ENCODE assay signal across 9 mouse cellular contexts in genomic region chr13:73907683-73908412, GRCm38 (mm10). TPM values are rescaled to one million over a fixed set of nuclear protein-coding genes. Genes with fewer than 3 reads are reported as not detected.
DNase-seq lines count a peak whose midpoint lies in the region; ATAC-seq lines count a peak whose summit lies in the region.
"Had no signal": no experiment of that assay in that cellular context is flagged by ENCODE, and none has a peak within 500 bp of the region (broad histone marks: within the 10 kb centered on the region; RNA-seq: fewer than 3 reads in every experiment).

No protein-coding gene starts in this region.

- peaks cover 13% of the 10 kb centered on the region for H3K36me3 ChIP-seq in forebrain, embryonic 13.5 days (ENCODE audit: poor library complexity, severe bottlenecking)
- H3K36me3 ChIP-seq in forebrain, embryonic 11.5 days (ENCODE audit: control insufficient read depth, insufficient read depth, low read length), result no peaks in the 10 kb centered on the region
- no peaks in the 10 kb centered on the region for H3K36me3 ChIP-seq in splenic B cell, adult 2 months (ENCODE audit: control insufficient read depth, insufficient read depth, low read length, poor library complexity, severe bottlenecking)

- H3K4me2 ChIP-seq in forebrain, embryonic 13.5 days, result no peak overlapping the region
- no peak overlapping the region for H3K4me2 ChIP-seq in forebrain, embryonic 11.5 days (ENCODE audit: low read depth, low read length, severe bottlenecking)
- H3K4me2 ChIP-seq: heart, embryonic 15.5 days had no signal

- 67% methylated on average over 2 of the region's 2 CpGs for WGBS in forebrain, embryonic 13.5 days
- 76% methylated on average over 2 of the region's 2 CpGs for whole genome bisulfite sequencing in forebrain, embryonic 11.5 days

- no peak overlapping the region for H3K9ac ChIP-seq in forebrain, embryonic 13.5 days
- no peak overlapping the region for H3K9ac ChIP-seq in forebrain, embryonic 11.5 days (ENCODE audit: low read length)
- H3K9ac ChIP-seq: heart, embryonic 15.5 days had no signal

- H3K9me3 ChIP-seq in forebrain, embryonic 13.5 days (replicated peaks), result no peaks in the 10 kb centered on the region
- H3K9me3 ChIP-seq in forebrain, embryonic 11.5 days (ENCODE audit: control insufficient read depth, low read length), result no peaks in the 10 kb centered on the region
- H3K9me3 ChIP-seq: heart, embryonic 15.5 days had no signal

- DNase-seq in forebrain, embryonic 11.5 days (ENCODE audit: low spot score), result no peak
- DNase-seq in 3T3-L1 (ENCODE audit: low read depth, low spot score), result peak; percentile 70
- DNase-seq in adrenal gland, adult 8-10 months, result peak; percentile 15
- peak; percentile 44 for DNase-seq in forelimb bud, embryonic 11.5 days (ENCODE audit: low read depth, low spot score)
- peak; percentile 14 to 36 for DNase-seq in kidney, adult 8-10 months
- peak; percentile 47 for DNase-seq in lung, postnatal 25 days (ENCODE audit: low spot score)
- peak; percentile 57 for DNase-seq in splenic B cell, adult 2 months (ENCODE audit: low read depth, low spot score)

- no peaks in the 10 kb centered on the region for H3K27me3 ChIP-seq in forebrain, embryonic 13.5 days
- H3K27me3 ChIP-seq in forebrain, embryonic 11.5 days (ENCODE audit: control insufficient read depth, insufficient read depth, low read length), result no peaks in the 10 kb centered on the region
- H3K27me3 ChIP-seq in splenic B cell, adult 2 months (ENCODE audit: control insufficient read depth, insufficient read depth, low read length, poor library complexity, severe bottlenecking), result no peaks in the 10 kb centered on the region
- H3K27me3 ChIP-seq: heart, embryonic 15.5 days had no signal

- no peaks in the 10 kb centered on the region for H3K4me1 ChIP-seq in forebrain, embryonic 13.5 days
- no peaks in the 10 kb centered on the region for H3K4me1 ChIP-seq in forebrain, embryonic 11.5 days (replicated peaks; ENCODE audit: control insufficient read depth, insufficient read depth, low read length)
- H3K4me1 ChIP-seq: heart, embryonic 15.5 days had no signal

- ATAC-seq in forebrain, embryonic 13.5 days, result peak; percentile 80
- no peak for ATAC-seq in forebrain, embryonic 11.5 days (replicated peaks; ENCODE audit: low FRiP score)

- no peak overlapping the region for H3K4me3 ChIP-seq in forebrain, embryonic 13.5 days
- H3K4me3 ChIP-seq in forebrain, embryonic 11.5 days (ENCODE audit: low read depth, low read length), result no peak overlapping the region
- H3K4me3 ChIP-seq: heart, embryonic 15.5 days had no signal

- H3K27ac ChIP-seq in forebrain, embryonic 13.5 days, result no peak overlapping the region
- H3K27ac ChIP-seq in forebrain, embryonic 11.5 days (ENCODE audit: low read depth, low read length), result no peak overlapping the region
- H3K27ac ChIP-seq: heart, embryonic 15.5 days had no signal

RNA-seq across cellular contexts. Expression of gene Trip13, which starts 29.7 kb away (rescaled TPM):
- polyA plus RNA-seq in forebrain, embryonic 13.5 days (2015; fragmentation: Nextera tagmentation; extraction: Ambion mirVana), result 30.8 and 33.8 TPM in 2 replicates
- polyA plus RNA-seq in forebrain, embryonic 11.5 days (2014; fragmentation: Nextera tagmentation; extraction: Ambion mirVana), result 59.9 and 60.0 TPM in 2 replicates
- 1 to 10 TPM in 3 of 4 experiments, under 1 TPM in 1; 0.87 to 1.6 (median 1.2) TPM for total RNA-seq in adrenal gland, adult 8-10 months (2022)

RNA-seq across cellular contexts. Expression of gene Brd9, which starts 29.8 kb away (rescaled TPM):
- polyA plus RNA-seq in forebrain, embryonic 13.5 days (2015; fragmentation: Nextera tagmentation; extraction: Ambion mirVana), result 87.9 and 89.7 TPM in 2 replicates
- 73.2 and 73.4 TPM in 2 replicates for polyA plus RNA-seq in forebrain, embryonic 11.5 days (2014; fragmentation: Nextera tagmentation; extraction: Ambion mirVana)
- total RNA-seq in adrenal gland, adult 8-10 months (2022), result 10 to 100 TPM; 29.7 to 53.5 (median 41.0) TPM

RNA-seq across cellular contexts. Expression of gene Zdhhc11, which starts 55.8 kb away (rescaled TPM):
- polyA plus RNA-seq in forebrain, embryonic 13.5 days (2015; fragmentation: Nextera tagmentation; extraction: Ambion mirVana), result not detected in 2 replicates
- polyA plus RNA-seq in forebrain, embryonic 11.5 days (2014; fragmentation: Nextera tagmentation; extraction: Ambion mirVana), result not detected in 2 replicates
- not detected for total RNA-seq in adrenal gland, adult 8-10 months (2022)
- polyA plus RNA-seq: heart, embryonic 15.5 days had no signal
